Mouse (Mus musculus): ENCODE measurements around the gene Traf6. TPM values are rescaled to one million over a fixed set of nuclear protein-coding genes. Genes with fewer than 3 reads are reported as not detected.

Traf6 gene
- 8.9 and 9.0 TPM in 2 replicates for polyA plus RNA-seq (2016; fragmentation: Nextera tagmentation; extraction: Ambion mirVana)

- DNase-seq (ENCODE audit: low spot score), result peak; percentile 92
- Histone ChIP-seq H3K4me3 (peak within 1 kb of the TSS; percentile 99), H3K4me1 (peaks cover 5% of the 10 kb centered on the region), H3K27ac (peak within 1 kb of the TSS; percentile 93), H3K27me3 (ENCODE audit: insufficient read depth, poor library complexity, severe bottlenecking) (no peaks in the 10 kb centered on the region), H3K9me3 (no peaks in the 10 kb centered on the region), H3K36me3 (no peaks in the 10 kb centered on the region)
- 1% methylated on average over 68 of the region's 68 CpGs for WGBS
Measured at GRCm38 (mm10) chr2:101678236-101679021, at the start of gene Traf6. Gene Traf6 (plus strand): TSS chr2:101678429.

DNA sequence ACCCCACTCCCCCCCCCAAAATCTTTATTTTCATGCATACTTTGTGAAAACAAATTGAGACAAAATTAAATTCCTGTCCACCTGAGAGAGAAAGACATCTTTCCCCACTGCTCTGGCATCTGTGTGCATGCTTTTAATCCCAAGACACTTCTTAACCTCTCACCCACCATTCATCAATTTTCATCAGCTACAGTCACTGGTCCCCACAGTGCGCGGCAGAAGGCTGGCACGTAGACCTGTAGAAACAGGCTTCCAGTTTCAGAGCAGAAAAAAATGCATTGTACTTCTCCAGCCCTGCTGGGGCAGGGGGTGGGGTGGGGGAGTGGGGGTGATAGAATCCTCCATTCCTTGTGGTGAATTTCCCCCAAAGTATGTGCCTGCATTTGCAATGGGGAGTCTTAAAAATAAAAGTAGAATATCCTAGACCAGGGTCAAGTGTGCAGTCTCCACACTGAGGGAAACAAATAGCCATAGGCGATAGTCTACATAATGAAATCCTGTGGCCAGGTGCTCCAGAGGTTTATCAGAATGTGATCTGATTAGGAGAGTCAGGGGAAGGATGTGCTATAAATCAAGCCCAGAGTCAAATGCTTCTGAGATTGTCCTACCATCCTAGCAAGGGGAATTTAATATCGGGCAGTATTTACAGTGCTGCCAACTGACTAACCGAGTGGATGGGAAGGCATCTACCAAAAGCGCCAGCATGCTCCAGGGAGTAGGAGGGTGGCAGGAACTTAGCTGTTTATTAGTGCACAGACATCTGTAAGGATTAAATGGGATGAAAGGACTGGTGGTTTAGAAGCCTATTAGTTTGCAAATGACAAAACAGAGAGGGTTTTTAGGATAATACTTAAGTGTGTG is 39.0 kb upstream of the Traf6 start:
- H3K4me1 ChIP-seq, result no peaks in the 10 kb centered on the region
- DNase-seq (ENCODE audit: low spot score), result no peak
- H3K36me3 ChIP-seq, result no peaks in the 10 kb centered on the region
- no peak overlapping the region for H3K27ac ChIP-seq
- WGBS, result 75% methylated on average over 7 of the region's 7 CpGs
- H3K27me3 ChIP-seq (ENCODE audit: insufficient read depth, poor library complexity, severe bottlenecking), result no peaks in the 10 kb centered on the region
- no peak overlapping the region for H3K4me3 ChIP-seq
- no peaks in the 10 kb centered on the region for H3K9me3 ChIP-seq

DNA sequence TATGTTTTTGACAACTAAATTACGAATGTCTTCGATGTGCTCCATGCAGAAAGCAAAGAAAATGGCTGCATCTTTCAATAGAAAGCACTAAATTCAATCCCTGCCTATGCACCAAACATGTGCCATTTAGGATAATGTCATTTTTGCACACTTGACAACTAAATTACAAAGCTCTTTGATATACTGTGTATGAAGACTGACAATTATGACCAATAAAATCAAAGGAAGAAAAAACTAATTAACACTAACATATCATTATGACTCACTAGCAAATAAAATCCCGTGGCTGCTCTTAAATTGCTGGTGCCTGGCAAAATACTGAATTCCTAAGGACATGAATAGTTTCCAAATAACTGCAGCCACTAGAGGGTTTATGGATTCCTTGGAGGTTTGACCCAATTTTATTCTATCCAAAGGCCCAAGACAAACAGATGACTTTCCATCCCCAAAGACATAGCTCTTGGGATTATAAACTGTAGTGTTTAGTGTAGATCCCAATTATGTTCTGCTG is 38.3 kb upstream of the Traf6 start:
- Histone ChIP-seq H3K27me3 (ENCODE audit: insufficient read depth, poor library complexity, severe bottlenecking) (no peaks in the 10 kb centered on the region), H3K27ac (no peak overlapping the region), H3K36me3 (no peaks in the 10 kb centered on the region), H3K9me3 (no peaks in the 10 kb centered on the region), H3K4me3 (no peak overlapping the region), H3K4me1 (no peaks in the 10 kb centered on the region)
- no peak for DNase-seq (ENCODE audit: low spot score)
- WGBS, result 79% methylated on average over 3 of the region's 3 CpGs

DNA sequence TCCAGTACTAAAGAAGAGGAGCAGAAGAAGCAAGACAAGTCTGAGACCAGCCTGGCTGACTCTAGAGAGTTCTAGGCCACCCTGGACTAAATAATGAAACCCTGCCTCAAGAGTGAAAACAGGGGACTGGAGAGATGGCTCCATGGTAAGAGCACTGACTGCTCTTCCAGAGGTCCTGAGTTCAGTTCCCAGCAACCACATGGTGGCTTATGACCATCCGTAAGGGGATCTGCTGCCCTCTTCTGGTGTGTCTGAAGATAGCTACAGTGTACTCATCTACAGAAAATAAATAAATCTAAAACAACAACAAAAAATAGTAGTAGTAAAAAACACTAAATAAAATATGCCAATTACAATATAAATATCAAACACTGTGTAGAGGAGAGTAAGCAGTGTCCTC is 32.4 kb upstream of the Traf6 start:
- H3K27ac ChIP-seq, result no peak overlapping the region

DNA sequence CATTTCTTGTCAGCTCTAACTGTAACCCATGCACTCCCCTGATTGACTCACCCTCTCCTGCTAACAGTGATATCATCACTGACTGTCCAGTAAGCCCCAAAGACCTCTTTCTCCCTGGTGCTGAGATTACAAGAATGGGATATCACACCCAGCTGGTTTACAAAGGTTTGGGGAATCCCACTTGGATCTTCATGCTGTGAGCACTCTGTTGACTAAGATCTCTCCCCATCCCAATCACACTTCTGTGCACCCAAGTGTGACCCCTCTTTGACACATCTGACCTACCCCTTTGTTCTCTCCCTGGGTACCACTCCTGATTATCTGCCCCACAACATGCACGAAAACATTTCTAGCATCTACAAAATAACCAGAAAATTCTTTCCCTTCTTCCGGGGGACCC is 29.9 kb upstream of the Traf6 start:
- peaks cover 4% of the 10 kb centered on the region; the same call in 1 of the 2 replicates for H3K4me1 ChIP-seq
- no peaks in the 10 kb centered on the region for H3K27me3 ChIP-seq (ENCODE audit: insufficient read depth, poor library complexity, severe bottlenecking)
- H3K36me3 ChIP-seq, result no peaks in the 10 kb centered on the region
- H3K4me3 ChIP-seq, result no peak overlapping the region
- WGBS, result 81% methylated on average over 2 of the region's 2 CpGs
- H3K9me3 ChIP-seq, result no peaks in the 10 kb centered on the region
- no peak for DNase-seq (ENCODE audit: low spot score)
- no peak overlapping the region for H3K27ac ChIP-seq

More for the DNA sequence above, 32.4 kb upstream of the Traf6 start:
- H3K9me3 ChIP-seq, result no peaks in the 10 kb centered on the region
- DNase-seq (ENCODE audit: low spot score), result no peak
- H3K4me1 ChIP-seq, result no peaks in the 10 kb centered on the region; the same call in 1 of the 2 replicates
- H3K27me3 ChIP-seq (ENCODE audit: insufficient read depth, poor library complexity, severe bottlenecking), result no peaks in the 10 kb centered on the region
- no peak overlapping the region for H3K4me3 ChIP-seq
- 74% methylated on average over 1 of the region's 1 CpGs for WGBS
- no peaks in the 10 kb centered on the region for H3K36me3 ChIP-seq

DNA sequence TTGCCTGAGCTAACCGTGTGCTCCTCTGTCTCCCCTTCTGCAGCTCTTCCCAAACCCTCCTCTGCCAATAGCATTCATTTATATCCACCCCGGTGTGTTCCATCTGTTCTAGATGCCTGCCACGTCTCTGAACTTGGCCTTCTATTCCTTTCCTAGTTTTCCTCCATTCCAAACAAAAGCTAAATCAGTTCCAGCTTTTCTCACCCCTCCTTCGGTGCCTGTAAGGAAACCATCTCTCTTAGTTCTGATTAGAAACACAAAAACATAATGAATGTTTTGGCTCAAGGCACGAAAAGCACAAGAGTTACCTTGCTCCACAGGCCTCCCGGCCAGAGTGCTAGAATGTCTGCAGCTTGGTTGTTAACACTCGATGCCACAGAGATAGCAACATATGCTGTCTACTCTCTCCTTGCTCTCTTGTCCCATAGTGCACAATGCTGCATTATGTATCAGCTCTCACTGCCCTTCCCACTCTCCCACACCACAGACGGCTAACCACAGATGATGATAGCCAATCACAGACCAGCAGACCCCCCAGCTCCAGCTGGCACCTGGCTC is 29.0 kb upstream of the Traf6 start, which contains the start of the genes Rag1 and B230118H07Rik:
Gene Rag1 (minus strand): TSS at position 388 of the 558 bp plus-strand sequence.
Gene B230118H07Rik (minus strand): TSS at position 419 of the 558 bp plus-strand sequence.
- H3K27me3 ChIP-seq (ENCODE audit: insufficient read depth, poor library complexity, severe bottlenecking), result no peaks in the 10 kb centered on the region
- H3K9me3 ChIP-seq, result no peaks in the 10 kb centered on the region
- no peak for DNase-seq (ENCODE audit: low spot score)
- H3K4me1 ChIP-seq, result peaks cover 4% of the 10 kb centered on the region; the same call in 1 of the 2 replicates
- H3K4me3 ChIP-seq, result no peak within 1 kb of the TSS
- no peaks in the 10 kb centered on the region for H3K36me3 ChIP-seq
- no peak within 1 kb of the TSS for H3K27ac ChIP-seq
- WGBS, result 40% methylated on average over 8 of the region's 8 CpGs

DNA sequence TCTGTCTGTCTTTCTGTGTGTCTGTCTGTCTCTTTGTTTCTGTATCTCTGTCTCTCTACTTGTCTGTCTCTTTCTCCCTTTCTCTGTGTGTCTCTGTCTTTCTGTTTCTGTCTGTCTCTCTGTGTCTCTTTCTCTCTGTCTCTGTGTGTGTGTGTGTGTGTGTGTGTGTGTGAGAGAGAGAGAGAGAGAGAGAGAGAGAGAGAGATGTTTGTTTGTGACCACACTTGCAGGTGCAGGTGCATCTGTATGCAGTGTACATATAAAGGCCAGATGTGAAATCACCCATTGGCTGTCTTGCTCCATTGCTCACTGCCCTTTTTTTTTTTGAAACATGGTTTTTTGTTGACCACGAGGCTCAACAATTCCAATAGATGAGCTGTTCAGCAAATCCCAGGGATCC is 27.8 kb upstream of the Traf6 start:
- Histone ChIP-seq H3K4me3 (no peak overlapping the region), H3K27ac (no peak overlapping the region), H3K36me3 (no peaks in the 10 kb centered on the region), H3K9me3 (no peaks in the 10 kb centered on the region), H3K4me1 (peaks cover 4% of the 10 kb centered on the region; the same call in 1 of the 2 replicates), H3K27me3 (ENCODE audit: insufficient read depth, poor library complexity, severe bottlenecking) (no peaks in the 10 kb centered on the region)
- WGBS, result 69% methylated on average over 1 of the region's 1 CpGs
- no peak for DNase-seq (ENCODE audit: low spot score)

- Histone ChIP-seq H3K4me3 (peak overlapping the region; percentile 52), H3K27ac (no peak overlapping the region), H3K4me1 (peaks cover 4% of the 10 kb centered on the region; the same call in 1 of the 2 replicates), H3K9me3 (no peaks in the 10 kb centered on the region), H3K36me3 (no peaks in the 10 kb centered on the region), H3K27me3 (ENCODE audit: insufficient read depth, poor library complexity, severe bottlenecking) (no peaks in the 10 kb centered on the region)
- no peak for DNase-seq (ENCODE audit: low spot score)
- WGBS, result 39% methylated on average over 14 of the region's 14 CpGs
Measured at GRCm38 (mm10) chr2:101652204-101652920, 25.9 kb upstream of the Traf6 start.

DNA sequence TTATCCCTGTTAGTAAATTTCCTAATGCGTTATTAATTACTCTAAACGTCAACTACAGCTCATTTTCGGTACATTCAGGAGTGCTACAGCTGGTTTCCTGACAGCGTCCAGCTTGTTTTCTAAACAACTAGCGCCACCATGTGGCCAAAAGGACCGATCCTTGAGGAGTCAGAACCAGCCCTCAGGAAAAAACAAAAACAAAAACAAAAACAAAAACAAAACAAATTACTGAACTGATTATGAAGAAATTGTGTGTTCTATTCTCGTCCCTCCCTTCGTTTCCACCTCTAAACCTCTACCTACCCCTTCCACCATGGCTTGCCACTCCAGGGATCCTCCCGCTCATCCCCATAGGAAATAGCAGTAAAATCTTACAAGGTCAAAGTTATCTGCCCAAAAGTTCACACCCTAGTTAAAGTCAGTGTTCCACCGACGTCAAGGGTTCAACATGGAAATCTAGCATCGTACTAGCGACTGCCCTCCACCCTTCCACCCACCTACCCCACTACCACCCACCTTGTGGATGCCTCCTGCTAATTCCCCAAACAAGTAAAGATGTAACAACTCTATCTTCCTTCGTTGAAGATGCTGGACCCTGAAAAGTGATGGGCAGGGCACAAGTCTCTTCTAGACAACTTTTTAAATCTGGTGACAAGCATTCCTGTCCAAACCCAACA is 25.2 kb upstream of the Traf6 start:
- Histone ChIP-seq H3K27me3 (ENCODE audit: insufficient read depth, poor library complexity, severe bottlenecking) (no peaks in the 10 kb centered on the region), H3K36me3 (no peaks in the 10 kb centered on the region), H3K4me3 (peak overlapping the region; percentile 52), H3K27ac (no peak overlapping the region), H3K9me3 (no peaks in the 10 kb centered on the region), H3K4me1 (peaks cover 4% of the 10 kb centered on the region; the same call in 1 of the 2 replicates)
- 16% methylated on average over 14 of the region's 14 CpGs for WGBS
- DNase-seq (ENCODE audit: low spot score), result no peak

DNA sequence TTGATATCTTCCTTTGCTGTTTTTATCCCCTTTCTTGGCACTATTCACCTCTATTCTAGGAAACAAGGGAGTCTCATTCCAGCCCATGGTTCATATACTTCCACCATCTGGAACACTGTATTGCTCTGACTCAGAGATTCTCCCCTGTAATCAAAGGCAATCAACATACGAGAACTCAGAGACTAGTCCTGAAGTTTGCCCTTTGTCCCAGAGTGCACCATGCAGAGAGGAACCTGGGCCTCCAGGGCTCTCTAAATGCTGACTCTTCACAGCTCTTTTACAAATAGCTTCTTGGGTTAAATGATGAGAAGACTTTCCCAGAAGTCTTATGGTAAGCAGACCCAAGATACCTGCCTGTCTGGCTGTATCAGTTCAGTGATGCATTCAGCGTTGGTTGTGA is 17.7 kb upstream of the Traf6 start:
- Histone ChIP-seq H3K4me1 (no peaks in the 10 kb centered on the region), H3K4me3 (no peak overlapping the region), H3K27me3 (ENCODE audit: insufficient read depth, poor library complexity, severe bottlenecking) (no peaks in the 10 kb centered on the region), H3K9me3 (no peaks in the 10 kb centered on the region), H3K36me3 (no peaks in the 10 kb centered on the region), H3K27ac (no peak overlapping the region)
- no peak for DNase-seq (ENCODE audit: low spot score)
- WGBS, result 77% methylated on average over 2 of the region's 2 CpGs

DNA sequence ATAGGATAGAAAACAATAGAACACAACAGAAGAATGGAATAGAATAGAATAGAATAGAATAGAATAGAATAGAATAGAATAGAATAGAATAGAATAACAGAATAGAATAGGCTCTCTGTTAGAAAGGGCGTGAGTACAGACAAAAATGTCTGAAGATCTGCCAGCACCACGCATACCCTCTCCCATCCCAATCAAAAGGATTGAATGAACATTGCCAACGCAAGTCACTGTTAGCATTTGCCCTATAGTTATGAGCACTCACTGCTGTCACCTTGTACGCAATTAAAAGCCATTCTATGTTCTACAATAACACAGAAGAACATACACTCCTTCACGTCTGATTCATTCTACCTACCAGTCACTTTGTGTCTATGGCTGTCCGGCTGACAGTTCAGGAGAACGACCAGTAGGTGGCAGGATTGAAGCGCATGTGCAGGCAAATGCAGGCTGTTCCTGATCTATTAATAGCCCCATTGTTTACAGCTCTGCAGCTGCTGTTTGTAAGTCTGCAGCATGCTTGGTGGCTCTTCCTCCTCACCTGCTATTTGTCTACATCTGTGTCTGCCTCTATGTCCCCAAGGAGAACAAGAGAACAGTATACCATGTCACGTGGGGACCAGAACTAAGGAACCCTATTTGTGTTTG is 13.0 kb upstream of the Traf6 start:
- H3K27me3 ChIP-seq (ENCODE audit: insufficient read depth, poor library complexity, severe bottlenecking), result no peaks in the 10 kb centered on the region
- no peak overlapping the region for H3K27ac ChIP-seq
- 21% methylated on average over 9 of the region's 9 CpGs for WGBS

More for the DNA sequence above, 13.0 kb upstream of the Traf6 start:
- H3K4me3 ChIP-seq, result no peak overlapping the region
- peak; percentile 85 for DNase-seq (ENCODE audit: low spot score)
- no peaks in the 10 kb centered on the region for H3K9me3 ChIP-seq
- H3K4me1 ChIP-seq, result no peaks in the 10 kb centered on the region
- no peaks in the 10 kb centered on the region for H3K36me3 ChIP-seq
